Mouse (Mus musculus): ENCODE data around the gene Ptprg.

- no peak for TF ChIP-seq CTCF (conservative IDR thresholded peaks at IDR 0.05; ENCODE audit: low read length)
- no peak for TF ChIP-seq POU5F1 (IDR thresholded peaks at IDR 0.05; ENCODE audit: borderline replicate concordance, low read length)
- TF ChIP-seq NANOG (IDR thresholded peaks at IDR 0.05; ENCODE audit: borderline replicate concordance, low read length) = no peak
These were observed 429.7 kb downstream of the Ptprg start for GRCm38 (mm10) chr14:11983031-11983430.

All from E14TG2a.4 (cell line).